Comparison of ENCODE assay signal across 16 mouse cellular contexts in genomic region chr17:14681047-14681446, GRCm38 (mm10). TPM values are rescaled to one million over a fixed set of nuclear protein-coding genes. Genes with fewer than 3 reads are reported as not detected.
"Had no signal": no experiment of that assay in that cellular context is flagged by ENCODE, and none has a peak within 500 bp of the region (broad histone marks: within the 10 kb centered on the region; RNA-seq: fewer than 3 reads in every experiment).

No protein-coding gene starts in this region.

- H3K4me1 ChIP-seq: lung, embryonic 15.5 days; midbrain, embryonic 10.5 days; midbrain, embryonic 13.5 days; midbrain, embryonic 15.5 days; neural tube, embryonic 12.5 days had no signal

- H3K9me3 ChIP-seq: lung, embryonic 15.5 days; midbrain, embryonic 10.5 days; midbrain, embryonic 13.5 days; midbrain, embryonic 15.5 days; neural tube, embryonic 12.5 days had no signal

- DNase-seq: liver, postnatal 0 days; lung, adult 2 months; lung, postnatal 4 days; right cerebral cortex, postnatal 14 days; spleen, adult 18-20 months; thymus, adult 18-20 months; thymus, postnatal 14 days; thymus, postnatal 36 days had no signal

- H3K4me2 ChIP-seq: lung, embryonic 15.5 days; midbrain, embryonic 13.5 days; midbrain, embryonic 15.5 days; neural tube, embryonic 12.5 days had no signal

- ATAC-seq: liver, postnatal 0 days; lung, postnatal 0 days; midbrain, embryonic 13.5 days; midbrain, embryonic 15.5 days had no signal

- H3K27me3 ChIP-seq: lung, embryonic 15.5 days; midbrain, embryonic 13.5 days; midbrain, embryonic 15.5 days; neural tube, embryonic 12.5 days had no signal

- H3K4me3 ChIP-seq: lung, embryonic 15.5 days; midbrain, embryonic 10.5 days; midbrain, embryonic 13.5 days; midbrain, embryonic 15.5 days; neural tube, embryonic 12.5 days had no signal

- H3K27ac ChIP-seq: lung, embryonic 15.5 days; midbrain, embryonic 10.5 days; midbrain, embryonic 13.5 days; midbrain, embryonic 15.5 days; neural tube, embryonic 12.5 days had no signal

- H3K36me3 ChIP-seq: lung, embryonic 15.5 days; midbrain, embryonic 10.5 days; midbrain, embryonic 13.5 days; midbrain, embryonic 15.5 days; neural tube, embryonic 12.5 days had no signal

- H3K9ac ChIP-seq: liver, postnatal 0 days; lung, embryonic 15.5 days; midbrain, embryonic 13.5 days; midbrain, embryonic 15.5 days; neural tube, embryonic 12.5 days had no signal

RNA-seq across cellular contexts. Expression of gene Thbs2, which starts 13.0 kb away (rescaled TPM):
- total RNA-seq: monocyte, adult 5-6 weeks; neutrophil, adult 5-6 weeks had no signal
